Mouse (Mus musculus): ENCODE measurements at regions not wholly inside any gene's neighbourhood (a gene's known extent, or its start where the extent isn't known, plus 50 kb on each side); places are given as distances from the start of the nearest gene placed in this dataset.
"Not testable (repeated sequence)": the region's sequence is repeated elsewhere in the genome, so short reads cannot be mapped to it uniquely, and the experiment has no call there.

DNA sequence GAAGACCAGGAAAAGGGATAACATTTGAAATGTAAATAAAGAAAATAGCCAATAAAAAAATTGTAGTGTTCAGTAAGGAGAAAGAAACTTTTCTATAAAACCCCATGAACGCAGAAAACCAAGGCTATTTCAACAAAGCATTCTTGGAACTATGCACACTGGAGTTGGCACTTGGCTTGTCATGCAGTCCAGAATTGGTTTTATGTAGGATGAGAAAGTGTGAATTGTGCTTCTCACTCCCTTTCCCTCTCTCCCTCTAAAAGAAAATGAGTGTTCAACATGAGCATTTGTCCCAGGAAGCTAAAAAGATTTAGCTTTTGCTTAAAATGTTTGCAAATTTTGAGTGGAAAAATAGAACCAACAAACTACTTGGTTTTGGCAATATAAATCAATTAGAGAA lies 841.6 kb upstream of the Adam24 start:
- no peak for DNase-seq

DNA sequence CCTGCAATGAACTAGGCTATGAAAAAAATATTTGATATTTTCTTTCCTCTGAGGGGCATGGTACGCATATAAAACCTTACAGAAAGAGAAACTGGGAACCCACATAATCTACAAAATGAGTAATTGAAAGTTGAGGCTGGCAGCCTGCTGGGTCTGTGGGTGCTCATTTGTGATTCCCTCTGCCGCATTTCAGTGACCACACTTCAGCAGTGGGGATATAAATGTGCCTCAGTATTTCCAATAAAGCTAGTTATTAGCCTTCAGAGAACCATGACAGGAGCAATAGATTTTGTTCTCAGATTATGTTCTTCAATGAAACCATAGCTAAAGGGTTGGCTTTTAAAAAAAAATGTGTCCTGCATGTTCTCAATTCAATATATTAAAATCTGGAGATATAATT lies 828.0 kb upstream of the Adam24 start:
- DNase-seq: no peak

DNA sequence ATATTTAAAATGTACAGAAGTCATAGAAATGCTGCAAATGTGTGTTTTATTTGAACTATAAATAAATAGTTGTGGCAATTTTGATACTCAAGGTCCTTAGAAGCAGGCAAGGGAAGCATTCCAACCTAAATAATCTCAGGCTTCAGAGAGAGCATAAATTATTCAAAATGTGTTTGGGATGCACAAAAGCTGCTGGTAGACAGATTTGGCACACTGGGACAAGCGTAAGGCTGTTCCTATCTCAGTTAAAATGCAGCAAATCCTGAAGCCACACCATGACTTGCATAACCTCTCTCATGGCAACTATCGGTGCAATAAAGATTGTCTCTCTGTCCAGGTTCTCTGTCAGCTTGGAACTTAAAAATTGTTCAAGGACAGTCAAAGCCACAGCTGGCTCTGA lies 812.3 kb upstream of the Adam24 start:
- DNase-seq: no peak

DNA sequence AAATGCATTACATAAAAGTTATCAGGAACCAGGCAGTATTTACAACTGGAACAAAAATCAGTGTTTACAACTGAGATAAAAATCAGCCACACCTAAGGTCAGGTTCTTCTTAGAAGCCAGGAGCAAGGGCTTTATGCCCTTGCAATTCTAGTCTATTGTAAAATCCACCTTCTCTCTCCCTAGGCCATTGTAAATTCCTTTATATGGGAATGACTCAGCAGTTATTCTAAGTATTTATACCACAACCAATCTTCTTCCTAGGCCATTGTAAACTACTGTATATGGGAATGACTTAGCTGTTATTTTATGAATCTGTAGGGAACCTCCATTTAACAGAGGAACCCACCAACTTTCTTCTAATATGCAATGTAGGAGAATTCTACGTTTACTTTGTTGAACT lies 772.6 kb upstream of the Adam24 start:
- no peak for DNase-seq

DNA sequence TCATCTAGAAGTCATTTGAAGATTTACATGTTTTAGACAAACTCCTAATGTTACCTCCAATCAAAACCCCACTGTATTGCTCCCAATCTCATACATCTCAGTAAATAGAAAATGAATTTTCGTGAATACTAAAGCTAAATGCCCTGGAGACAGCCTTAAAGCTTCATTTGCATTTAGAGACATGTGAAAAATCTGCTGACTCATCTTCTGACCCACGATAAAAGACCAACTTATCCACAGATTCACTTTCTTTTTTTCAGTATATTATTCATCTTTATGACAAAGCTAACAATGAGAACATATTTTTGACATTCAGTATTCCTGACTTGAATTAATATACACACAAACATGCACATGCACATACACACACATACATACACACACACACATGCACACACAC lies 762.0 kb upstream of the Adam24 start:
- DNase-seq: no peak

DNA sequence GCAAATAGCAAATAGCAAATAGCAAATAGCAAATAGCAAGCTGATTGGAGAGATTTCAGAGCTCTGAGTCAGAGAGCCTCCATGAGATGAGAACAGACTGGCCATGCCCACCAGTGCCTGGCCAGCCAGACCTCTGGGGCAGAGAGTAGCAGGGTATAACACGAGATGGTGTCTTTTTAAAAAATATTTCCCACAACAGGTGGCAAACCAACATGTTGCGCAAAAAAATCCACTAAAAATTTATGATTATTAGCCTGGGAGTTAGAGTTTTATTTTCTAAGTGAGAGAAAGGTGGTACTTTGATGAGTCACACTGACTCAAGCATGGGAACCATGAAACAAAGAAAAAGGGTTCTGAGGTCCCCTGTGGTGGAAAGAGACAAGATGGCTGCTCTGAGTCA lies 753.5 kb upstream of the Adam24 start:
- no peak for DNase-seq

DNA sequence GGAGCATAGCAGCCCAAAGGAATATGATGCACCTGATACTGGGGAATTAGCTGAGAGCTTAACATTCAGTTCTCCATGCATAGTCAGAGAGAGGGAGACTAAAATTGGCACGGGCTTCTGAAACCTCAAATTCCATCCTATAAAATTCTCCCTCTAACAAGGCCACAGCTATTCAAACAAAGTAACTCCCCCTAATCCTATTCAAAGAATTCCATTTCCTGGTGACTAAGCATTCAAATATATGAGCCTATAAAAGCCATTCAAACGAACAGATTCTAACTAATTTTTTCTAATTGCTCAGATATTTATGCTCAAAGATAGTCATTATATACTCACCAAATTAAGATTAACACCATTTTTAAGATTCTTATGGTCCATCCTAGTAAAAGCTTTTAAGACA lies 751.1 kb upstream of the Adam24 start:
- no peak for DNase-seq

DNA sequence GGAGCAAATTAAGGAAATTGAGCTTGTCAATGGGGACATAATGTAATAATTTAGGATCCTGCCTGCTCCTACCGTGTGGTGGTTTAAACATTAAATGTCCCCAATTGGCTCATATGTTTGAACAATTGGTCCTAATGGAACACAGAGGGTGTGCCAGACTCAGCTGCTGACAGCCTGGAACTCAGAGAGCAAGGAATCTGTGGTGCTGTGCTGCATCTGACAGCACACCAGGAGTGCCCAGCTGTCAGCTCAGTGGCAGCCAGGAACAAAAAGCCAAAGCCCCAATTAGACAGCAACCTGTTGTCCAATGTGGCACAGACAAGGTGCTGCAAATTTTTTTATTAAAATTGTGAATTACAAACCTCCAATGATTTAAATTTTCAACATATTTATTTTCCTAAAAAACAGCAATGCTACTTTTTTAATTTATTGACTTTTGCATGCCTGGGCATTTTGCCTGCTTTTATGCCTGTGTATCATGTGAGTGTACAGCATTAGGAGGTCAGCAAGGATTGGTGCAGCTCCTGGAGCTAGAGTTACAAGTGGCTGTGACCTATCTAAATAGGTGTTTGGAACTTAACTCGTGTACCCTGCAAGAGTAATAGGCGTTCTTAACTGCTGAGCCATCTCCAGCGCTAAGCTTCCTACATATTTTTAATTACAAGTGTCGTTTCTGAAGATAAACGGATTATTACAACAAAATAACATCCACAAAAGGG lies 724.5 kb upstream of the Adam24 start:
- no peak for DNase-seq

DNA sequence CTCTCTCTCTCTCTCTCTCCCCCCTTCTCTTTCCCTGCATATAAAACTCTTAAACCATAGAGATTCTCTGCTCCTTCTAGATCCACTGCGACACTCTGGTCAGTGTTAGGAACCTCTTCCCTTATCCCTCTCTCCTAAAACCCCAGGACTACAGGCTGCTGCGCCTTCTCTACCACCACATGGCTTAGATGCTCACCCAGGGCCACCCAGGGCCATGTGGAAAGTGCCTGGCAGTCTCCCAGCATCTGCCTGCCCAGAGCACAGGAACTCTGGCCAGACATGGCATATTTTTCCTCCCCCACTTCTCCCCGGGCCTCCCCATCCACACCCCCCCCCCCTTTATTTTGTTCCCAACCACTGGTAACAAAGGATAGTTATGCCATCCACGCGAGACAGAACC lies 720.4 kb upstream of the Adam24 start:
- DNase-seq: no peak

DNA sequence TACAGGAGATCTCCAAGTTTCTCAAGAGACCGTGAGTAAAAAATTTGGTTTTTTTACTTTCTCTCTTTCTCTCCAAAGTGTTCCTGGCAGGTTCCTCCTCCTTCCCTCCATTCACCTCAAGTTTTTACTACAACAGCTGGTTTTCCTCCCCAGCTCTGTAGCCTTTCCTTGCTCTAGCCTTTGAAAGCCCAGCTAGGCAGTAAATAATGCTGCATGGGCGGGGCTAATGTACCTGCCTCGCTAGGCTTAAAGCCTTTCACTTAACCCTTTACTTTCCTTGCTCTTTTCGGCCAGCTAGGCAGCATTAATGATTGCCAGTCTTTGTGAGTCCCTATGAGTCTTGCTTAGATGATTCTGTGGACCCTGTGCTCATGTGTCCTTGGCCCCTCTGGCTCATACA lies 720.0 kb upstream of the Adam24 start:
- DNase-seq: no peak

DNA sequence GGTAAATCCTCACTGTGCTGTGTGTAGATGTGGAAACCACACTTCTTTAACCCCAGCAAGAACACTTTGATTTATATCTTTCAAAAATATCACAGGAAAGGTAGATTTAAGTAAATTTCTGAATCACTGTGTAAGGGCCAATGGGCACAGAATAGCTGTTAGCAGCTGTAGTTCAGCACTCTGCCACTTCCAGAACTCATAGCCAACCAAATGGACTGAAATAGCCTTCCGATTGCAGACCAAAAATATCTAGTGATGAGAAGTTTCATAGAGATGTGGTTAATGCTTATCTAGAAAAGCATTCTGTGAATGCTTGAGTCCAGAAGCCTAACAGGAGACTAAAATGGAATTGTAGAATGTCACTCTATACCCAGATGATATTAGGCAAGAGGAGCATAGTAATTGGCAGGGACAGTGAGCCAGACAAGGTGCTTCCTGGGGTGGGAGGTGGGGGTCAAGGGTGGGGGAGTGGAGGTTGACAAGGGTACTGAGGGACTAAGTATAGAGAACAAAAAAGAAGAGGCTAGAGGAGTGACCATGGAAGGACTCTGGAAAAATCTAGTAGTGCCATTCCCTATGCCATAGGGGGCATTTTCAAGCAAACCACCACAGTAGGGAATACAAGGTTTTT lies 669.6 kb upstream of the Adam24 start:
- no peak for DNase-seq

DNA sequence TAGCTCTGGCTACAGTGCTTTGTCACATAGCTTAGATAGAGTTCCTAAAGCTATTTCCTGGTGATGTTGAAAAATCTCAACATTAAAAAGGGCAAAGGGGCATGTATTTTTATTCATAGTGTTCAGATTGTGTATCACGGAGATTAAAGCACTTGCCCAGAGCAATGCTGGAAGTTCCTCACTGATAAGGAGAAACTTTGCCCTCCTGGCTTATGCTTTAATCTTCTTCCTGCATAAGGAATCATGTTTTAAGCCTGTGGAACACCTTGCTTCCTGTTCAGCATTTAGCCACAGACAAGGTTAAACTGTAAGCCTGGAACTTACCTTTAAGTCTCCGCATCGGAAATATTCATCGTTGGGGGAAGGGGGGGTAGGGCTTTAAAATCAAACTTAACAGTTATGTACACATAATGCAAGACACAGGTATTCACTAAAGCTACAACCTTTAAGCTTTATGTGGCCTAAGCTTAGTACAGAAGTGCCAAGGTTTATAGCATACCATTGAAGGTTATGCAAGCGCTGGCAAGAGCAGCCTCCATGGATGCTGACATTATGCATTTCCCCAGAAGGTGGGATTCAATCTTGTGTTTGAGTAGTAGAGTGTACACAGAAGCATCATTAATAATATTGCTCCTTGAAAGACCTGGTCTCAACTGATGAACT lies 655.5 kb upstream of the Adam24 start:
- no peak for DNase-seq

DNA sequence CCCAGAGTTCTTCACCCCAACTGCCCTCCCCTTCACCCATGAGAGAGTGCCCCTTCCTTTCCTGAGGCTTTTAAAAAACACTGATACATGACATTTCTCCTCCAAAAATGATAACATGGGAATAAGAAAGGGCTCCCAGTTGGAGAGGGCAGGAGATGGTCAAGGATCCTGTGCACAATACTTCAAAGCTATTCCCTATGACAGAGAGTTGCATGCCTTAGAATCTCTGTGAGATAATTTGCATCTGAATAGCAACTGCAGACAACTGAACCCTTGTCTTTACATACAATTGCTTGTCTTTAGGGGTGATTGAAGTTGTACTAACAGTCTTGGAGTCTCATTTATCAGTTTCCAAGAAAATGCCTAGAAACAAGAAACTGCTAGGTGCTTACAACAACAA lies 610.7 kb upstream of the Adam24 start:
- DNase-seq: no peak

DNA sequence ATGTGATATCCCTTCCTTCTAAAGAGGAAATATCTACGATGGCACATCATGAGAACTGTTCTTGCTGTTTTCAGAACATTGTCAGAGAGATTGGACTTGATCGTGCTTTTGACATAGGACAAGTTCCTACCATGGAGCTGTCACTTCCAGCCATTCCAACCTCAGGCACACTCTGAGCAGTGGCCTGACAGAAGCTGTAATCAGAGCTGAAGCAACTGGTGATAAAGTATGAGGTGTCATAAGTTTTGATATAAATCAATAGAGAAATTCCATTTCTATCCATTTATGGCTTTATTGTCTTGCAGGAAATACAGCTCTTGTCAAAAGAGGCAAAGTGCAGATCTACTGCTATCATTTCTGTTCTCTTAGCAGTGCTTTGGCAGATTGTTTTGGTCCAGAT lies 603.7 kb upstream of the Adam24 start:
- DNase-seq: no peak

DNA sequence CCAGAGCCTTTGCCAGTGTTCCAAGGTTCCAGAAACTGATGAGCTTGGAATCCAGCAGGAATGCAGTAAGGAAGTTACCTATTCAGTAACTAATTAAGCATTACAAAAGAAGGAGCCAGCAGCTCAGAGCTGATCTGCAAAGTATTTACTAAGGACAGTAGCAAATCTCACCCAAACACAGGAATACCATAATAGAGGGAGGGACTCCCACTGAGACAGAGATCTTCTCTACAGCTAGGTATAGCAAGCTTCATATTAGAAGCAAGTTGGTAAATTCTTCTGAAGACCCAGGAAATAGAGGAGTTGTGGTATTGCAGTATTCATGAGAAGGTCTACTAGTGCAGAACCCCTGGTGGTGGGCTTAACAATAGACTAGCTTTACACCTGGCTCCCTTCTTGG lies 593.9 kb upstream of the Adam24 start:
- DNase-seq: not testable (repeated sequence)

DNA sequence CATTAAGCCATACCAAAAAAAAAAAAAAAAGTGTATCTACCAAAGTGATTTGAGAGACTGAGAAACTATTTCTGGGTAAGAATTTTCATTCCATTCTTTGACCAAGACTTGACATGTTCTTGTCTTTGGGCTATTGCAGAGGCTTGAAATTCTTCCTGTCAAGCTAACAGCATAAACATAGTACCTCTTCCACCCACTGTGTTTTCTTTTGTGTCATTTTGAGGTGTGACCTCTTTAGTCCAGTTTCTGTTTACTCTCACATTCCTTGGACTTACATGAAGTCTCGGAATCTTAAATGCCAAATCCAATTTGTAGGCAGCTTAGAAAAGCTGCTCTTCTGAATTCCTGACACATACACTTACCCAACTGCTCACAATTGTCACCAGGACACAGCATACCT lies 590.7 kb upstream of the Adam24 start:
- no peak for DNase-seq

DNA sequence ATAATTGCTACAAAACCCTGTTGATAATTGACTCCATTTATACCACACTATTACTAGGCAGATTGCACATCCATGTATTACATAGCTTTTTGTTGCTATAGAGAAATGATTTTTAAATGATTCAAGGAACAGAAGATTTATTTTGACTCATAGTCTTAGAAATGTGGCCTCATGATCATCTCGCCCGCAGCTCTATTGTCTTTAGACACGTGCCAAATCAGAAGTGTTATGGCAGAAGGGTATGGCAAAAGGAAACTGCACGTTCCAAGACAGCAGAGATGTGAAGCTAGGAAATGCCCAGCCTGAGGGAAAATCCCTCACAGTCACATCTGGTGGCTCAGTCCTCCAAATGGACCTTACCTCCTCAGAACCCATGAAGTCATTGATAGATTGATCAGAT lies 585.5 kb upstream of the Adam24 start:
- DNase-seq: no peak

DNA sequence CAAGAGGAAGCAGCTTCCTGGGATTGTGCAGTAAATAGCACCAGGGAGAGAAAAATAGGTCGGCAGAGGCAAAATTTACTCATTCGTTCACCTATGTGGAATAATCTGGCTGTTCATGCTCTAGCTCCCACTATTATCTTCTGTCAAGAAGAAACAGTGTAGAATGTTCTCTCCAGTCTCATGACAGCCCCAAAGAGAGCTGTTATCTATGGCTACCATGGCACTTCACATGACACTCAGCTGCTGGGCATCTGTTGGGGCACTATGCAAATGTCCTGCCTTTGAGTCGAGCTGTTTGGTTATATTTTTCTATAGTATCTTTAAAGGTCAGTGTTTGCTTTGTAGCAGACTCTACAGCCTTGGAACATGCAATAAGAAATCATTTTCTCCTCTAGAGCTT lies 550.5 kb upstream of the Adam24 start:
- DNase-seq: no peak

DNA sequence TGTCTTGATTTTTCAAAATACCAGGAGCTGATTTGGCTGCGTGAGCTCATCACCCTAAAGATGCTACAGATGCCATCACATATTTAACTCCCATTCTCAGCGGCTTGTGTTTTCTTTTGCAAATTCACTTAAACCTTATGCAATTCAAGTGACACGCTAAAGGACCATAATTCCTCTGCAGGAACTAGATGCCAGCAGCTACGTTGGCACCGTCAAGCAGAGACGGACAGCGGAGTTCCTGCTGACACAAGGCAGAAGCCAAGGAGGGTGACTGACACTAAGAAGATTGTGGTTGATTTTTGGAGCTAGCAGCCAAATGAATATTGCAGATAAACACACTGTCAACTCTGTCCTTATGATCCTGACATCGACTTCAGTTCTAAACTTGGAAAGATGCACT lies 547.7 kb upstream of the Adam24 start:
- no peak for DNase-seq

DNA sequence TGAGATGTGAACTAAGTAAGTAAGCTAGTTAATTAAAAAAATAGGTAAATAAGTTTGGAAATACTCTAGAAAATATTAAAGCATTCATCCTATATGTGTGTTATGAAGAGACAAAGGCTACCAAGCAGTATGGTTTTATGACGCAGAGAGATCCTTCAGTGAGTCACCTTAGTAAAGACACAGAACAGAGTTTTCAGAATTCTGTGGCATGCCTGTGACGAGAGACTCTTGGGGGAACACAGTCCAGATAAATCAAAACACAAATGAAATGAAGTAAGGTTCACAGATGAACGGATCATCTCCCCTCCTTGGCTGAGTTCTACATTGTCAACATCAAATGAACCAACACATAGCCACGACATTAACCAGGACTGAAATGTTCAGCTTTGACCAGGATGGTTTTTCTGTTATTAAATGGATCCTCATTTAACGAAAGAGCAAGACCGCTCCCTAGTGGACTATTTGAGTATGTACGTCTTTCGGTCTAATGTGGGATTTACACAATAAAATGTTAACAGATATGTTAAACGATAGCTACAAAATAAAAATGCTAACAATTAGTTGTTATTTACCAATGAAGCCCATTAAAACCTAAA lies 542.1 kb upstream of the Adam24 start:
- no peak for DNase-seq

DNA sequence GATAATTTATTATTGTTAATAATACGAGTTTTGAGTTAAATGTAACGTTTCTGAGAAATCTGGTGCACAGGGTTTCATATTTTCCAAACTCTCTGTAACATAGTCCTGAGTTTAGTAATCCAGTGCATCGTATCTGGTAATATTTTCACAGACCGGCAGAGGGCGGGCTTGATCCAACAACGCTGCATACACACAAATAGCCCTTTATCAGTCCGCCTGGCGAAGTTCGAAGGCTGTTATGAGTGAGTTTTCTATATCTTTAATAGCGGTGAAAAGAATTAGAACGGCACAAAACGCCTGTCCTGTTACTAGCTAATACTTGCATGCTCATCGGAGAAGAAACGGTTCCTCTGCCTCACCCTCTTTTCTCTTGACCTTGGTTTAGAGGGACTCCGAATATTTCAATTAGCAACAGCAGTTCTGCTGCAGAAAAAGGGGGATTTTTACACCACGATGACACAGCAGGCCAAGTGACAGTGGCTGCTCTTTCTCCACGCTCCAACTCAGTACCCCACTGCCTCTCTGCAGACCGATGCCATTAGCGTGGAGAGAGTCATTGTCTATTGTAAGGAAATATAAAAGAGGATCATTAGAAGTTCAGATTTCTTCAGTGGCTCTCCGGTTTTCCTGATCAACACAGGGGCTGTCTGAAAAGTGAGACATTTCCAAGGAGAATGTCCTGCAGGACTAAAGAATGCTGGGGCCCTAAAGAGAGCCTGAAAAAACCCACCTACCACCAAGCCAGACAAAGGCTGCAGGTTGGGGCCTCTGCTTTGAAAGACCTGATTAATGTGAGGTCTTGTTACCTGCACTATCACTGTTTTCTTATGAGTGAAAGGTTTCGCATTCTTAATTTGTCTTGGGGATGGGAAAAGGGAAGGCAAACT lies 523.7 kb upstream of the Adam24 start:
- peak; percentile 44 for DNase-seq

DNA sequence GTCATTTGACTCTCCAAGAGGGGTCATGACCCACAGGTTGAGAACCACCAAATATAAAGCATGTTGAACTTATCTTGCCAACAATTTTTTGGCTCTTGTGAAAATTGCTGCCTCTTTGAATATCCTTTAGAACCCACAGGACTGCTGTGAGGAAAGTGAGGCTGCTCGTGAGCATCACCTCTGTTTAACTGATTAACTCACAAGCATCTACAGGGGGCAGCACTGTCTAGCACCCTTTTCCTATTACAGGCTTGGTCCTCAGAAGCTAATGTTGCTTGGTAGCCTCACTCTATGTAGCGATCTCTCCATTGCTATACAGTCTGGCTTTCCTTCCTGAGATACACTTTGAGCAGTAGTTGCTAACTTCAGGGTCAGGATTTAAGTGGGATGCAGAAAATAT lies 522.4 kb upstream of the Adam24 start:
- no peak for DNase-seq
